Mouse (Mus musculus) erythroblast, embryonic 14.5 days (primary cell): Measurements from ENCODE around the gene Rpl35.

Source experiments
- GATA1 ChIP-seq: IDR thresholded peaks from 2 replicates; pipeline ENCODE4 v1.6.1; 2012; ENCODE audit warnings: low read length, inconsistent platforms, mixed read lengths
- TAL1 ChIP-seq: IDR thresholded peaks from 3 replicates; pipeline ENCODE4 v1.6.1; 2012; ENCODE audit warnings: low read length, inconsistent platforms, mixed read lengths

GRCm38 (mm10) chr2:39008350-39008851, 3.0 kb upstream of the Rpl35 start:
- TF ChIP-seq GATA1, result no peak
- TF ChIP-seq TAL1, result no peak
